Mouse (Mus musculus) left cerebral cortex, adult 11 months (tissue): Measurements from ENCODE around the gene Rab19.
"Not testable (repeated sequence)": the region's sequence is repeated elsewhere in the genome, so short reads cannot be mapped to it uniquely, and the experiment has no call there.

Experiments used
- DNase-seq: peaks from one replicate; pipeline ENCODE4 v3.0.0; 2022; ENCODE audit warnings: low spot score

Gene Rab19

DNA sequence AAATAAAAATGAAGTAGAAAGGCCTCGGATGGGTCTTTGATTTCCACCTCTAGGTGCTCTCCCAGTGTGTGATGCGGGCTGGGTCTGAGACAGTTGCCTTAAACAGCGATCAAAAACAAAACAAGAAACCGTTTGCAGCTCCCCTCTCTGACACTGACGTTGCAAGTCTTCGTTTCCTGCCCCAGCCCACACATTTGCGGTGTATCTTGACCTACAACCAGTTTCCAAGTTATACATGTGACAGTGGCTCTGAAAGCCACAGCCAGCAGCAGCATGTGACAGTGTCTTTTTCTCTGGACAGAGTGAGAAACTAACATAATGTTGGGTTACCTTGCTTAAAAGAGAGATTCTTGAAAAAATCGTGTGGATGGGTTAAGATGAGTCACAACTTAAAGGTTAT is 1.2 kb upstream of the Rab19 start:
- no peak for DNase-seq

DNA sequence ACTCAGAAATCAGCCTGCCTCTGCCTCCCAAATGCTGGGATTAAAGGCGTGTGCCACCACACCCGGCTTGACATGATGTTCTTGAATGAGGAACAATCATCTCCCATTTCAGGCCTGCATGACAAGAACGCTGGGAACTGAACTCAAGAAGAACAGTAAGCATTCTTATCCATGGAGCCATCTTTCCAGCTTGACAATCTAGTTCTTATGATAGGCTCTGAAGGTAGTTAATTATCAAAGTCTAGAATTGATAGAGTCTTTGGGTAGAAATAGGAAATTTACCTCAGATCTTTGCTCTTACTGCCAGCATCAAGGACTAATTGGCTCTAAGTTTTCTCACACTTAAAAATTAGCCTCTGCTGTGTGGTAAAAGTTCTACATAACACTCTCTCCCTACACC is 699 bp upstream of the Rab19 start:
- no peak for DNase-seq

DNA sequence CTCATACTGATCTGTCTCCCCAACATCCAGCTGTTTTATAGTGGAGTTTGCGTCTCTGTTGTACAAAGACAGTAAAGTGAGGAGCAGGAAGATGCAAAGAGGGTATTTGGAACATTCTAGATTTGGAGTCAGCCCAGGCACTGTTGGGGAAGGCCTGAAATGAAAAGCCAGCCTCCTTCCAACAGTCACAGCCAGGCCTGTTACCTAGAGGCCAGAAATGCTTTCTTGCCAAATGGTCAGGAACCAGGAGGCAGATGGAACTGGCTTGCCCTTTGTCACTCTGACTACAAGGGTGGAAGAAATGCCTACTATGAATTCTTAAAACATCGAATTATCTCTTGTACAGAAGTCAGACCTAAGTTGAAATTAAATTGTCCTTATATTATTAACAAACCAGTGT is 9.0 kb downstream of the Rab19 start:
- no peak for DNase-seq

DNA sequence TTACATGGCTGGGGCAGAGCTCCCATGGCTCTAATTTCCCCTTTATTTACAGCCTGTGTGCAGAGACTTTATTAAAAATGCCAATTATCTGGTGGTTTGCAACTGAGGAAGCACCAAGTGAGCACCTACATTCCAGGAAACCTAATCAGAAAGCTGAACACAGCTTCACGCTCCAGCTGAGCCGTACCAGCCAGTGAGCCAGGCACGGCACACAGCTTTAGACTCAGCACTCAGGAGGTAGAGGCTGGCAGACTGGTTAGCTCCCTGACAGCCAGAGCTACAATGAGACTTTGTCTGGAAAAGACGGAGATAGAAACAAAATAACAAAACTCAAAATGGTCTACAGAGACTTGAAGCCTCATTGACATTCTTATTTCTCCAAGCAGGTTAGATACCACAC is 14.5 kb downstream of the Rab19 start:
- no peak for DNase-seq

DNA sequence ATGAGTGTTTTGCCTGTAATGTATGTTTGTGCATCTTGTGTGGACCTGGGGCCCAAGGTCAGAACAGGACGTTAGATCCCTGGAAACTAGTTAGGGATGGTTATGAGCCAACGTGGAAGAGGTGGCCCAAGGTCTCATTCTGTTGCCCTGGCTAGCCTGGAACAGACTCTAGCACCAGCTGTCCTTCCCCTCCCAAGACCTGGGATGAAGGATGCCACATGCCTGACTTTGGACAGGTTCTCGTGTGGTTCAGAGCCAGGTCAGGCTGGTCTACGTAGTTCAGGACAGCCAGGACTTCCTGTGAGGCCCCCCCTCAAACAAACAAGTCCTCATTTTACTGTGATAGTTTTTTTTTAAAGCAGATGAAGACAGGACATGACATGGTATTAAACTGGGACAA is 14.9 kb downstream of the Rab19 start:
- DNase-seq = no peak

DNA sequence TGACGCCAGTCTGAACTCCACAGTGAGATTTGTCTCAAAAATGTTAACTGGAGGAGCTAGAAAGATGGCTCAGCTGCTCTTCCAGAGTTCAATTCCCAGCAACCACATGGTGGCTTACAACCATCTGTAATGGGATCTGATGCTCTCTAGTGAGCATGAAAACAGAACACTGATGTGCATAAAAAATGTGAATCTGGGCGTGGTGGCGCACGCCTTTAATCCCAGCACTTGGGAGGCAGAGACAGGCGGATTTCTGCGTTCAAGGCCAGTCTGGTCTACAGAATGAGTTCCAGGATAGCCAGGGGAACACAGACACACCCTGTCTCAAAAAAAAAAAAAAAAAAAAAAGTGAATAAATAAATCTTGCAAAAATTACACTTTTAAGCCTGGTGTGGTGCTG is 16.1 kb downstream of the Rab19 start:
- DNase-seq = no peak

DNA sequence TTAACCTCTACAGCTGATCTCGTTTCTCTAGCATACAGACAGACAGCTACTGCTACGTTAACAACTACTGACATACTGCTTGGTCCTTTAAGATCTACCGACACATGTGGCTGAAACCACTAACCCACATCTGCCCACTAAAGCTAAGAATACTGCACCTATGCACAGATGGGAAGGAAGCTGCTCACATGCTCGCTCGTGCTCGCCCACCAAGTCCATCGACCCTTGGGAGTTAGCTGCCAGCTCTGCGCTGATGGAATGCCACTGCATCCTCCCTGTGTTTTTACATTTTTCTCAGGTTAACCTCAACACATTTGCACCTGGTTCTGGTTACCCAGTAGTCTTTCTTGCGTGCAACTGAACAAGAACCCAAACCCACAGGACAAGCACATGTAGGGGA is 17.4 kb downstream of the Rab19 start:
- no peak for DNase-seq

DNA sequence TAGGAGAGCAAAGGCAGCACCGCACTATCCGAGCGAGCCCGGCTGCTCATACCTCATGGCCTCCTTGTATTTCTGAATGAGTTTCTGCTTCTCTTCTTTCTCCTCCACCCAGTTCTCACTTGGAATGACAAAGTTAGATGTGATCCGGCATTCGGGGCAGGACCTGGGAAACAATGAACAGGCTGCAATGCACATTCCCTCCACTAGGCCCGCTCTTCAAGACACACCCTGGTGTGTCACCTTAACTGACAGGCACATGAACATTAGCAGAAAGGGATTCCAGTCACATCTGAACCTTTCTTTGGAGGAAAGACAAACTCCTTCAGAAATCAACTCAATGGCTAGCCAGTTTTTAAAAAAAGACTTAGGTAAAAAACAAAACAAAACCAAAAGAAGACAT is 19.4 kb downstream of the Rab19 start:
- DNase-seq = no peak

DNA sequence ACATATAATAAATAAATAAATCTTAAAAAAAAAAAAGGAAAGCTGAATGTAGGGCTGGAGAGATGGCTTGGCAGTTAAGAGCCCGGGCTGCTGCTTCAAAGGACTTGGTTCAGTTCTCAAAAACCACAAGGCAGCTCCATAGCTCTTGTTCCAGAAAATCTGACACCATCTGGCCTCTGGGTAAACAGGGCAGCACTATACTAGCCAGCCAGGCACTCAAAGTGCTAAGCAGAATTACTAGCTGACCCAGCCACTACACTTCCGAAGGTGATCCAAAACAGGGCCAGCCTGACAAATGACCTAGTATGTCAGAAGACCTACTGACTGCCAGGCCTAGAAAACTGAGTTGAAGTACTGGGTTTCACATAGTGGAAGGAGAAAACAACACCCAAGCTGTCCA is 22.2 kb downstream of the Rab19 start:
- no peak for DNase-seq

DNA sequence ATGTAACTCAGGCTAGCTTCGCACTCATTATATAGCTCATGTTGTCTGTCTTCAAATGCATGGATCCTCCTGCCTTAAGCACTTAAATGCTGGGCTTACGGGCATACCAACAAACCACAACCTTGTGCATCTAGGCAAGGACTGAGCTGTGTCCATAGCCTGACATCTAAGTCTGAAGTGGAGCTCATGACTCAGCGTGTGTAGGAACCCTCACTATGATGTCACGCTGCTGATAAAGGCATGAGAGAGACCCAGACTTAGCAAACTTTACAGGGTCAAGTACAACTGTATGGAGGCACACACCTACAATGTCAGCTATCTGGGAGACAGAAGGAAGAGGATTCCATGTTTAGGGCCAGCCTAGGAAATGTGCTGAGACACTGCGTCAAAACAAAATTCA is 25.5 kb downstream of the Rab19 start:
- no peak for DNase-seq

DNA sequence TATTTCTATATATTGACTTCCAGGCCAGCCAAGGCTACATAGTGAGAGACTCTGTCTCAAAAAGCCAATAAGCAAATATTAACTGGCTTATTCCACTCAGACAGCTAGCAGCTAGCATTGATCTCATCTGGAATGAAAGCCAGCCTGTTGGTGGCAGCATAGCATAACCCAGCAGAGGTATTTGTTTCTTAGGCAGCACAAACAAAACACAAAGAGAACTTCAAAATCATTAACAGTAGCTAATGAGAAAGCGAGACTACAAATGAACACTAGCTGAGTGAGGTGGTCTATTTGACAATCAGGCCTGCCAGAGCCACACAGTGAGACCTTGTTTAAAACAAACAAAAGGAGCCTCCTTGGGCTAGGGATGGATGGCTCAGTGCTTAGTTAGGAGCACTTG is 33.1 kb downstream of the Rab19 start:
- no peak for DNase-seq

DNA sequence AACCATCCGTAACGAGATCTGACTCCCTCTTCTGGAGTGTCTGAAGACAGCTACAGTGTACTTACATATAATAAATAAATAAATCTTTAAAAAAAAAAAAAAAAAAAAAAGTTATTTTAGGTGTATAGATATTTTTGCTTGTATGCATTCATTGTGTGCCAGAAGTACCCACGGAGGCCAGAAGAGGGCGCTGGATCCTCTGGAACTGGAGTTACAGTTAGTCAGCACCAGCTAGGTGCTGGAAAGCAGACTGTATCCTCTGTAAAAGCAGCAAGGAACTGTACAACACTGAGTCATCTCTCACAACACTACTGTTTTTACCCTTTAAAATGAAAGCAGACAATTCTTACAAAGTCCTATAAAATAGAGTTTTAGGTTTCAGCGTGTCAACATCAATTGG is 34.8 kb downstream of the Rab19 start:
- peak; percentile 51 for DNase-seq

DNA sequence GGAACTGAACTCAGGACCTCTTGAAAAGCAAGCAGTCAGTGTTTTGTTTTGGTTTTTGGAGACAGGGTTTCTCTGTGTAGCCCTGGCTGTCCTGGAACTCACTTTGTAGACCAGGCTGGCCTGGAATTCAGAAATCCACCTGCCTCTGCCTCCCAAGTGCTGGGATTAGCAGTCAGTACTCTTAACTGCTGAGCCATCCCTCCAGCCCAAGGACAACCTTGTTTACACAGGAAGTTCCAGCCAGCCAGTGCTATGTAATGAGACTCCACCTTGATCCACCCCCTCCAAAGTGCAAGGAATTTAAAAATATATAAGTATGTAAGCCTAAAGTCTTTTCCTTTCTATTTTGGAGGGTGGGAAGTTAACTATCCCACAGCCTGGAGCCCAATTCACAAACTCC is 35.7 kb downstream of the Rab19 start:
- not testable (repeated sequence) for DNase-seq

DNA sequence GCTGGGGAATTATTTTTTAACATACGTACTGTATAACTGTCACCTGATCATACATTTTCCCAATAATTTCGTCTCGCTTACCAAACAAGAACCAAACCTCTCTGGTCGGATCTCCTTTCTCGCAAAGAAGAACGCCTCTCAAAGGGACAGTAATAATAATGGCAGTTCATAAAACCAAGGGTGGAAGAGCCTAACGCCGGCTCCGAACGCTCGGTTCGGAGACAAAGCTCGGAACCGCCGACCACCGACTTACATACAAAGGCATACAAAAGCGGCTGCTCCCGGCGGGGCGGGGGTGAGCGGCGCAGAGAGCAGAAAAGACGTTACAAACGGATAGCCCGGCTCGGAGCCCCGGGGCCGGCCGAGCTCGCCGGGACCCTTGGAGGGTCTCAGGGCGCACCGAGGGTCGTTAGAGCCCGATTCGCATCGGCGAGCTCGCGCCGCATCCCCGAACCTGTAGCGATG is 38.4 kb downstream of the Rab19 start:
- no peak for DNase-seq

DNA sequence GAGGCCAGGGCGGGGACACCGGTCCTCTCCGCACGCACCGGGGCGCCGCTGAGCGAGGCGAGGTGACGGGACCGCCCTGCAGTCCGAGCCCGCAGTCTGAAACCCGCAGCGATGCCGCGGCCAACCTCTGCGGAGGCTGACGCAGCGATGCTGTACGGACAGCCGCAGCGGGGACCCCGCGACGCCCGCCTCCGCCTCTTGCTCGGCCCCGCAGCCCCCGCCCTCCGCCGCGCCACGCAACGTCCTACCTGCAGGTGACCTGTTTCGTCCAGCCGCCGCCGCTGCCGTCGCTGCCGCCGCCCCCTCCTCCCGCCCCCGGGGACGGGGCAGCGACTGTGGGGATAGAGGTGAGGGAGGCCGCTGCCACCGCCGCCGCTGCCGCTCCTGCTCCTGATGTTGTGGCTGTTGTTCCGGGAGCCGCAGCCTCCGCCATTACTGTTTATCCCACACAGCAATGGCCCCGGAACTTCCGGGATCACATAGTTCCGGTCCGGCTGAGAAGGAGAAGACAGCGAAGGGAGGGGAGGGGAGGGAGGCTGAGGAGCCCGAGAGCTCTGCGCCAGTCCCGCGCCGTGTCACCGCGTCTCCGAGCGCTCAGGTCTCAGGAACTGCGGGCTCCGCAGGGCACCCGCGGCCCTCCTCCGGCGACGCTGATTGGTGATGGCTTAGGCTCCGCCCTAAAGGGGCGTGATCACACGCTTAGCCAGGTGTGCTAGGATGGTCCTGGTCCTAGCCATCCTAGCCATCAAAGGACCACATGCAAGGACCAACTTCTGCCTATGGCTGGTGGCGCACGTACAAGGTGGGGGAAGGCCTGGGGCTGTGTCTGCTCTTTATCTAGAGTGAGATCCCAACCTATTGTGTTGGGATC is 39.1 kb downstream of the Rab19 start, which contains the start of gene Mkrn1:
TSS of gene Mkrn1 (minus strand) at position 612 of the 871 bp plus-strand sequence.
- peak; percentile 80 for DNase-seq

DNA sequence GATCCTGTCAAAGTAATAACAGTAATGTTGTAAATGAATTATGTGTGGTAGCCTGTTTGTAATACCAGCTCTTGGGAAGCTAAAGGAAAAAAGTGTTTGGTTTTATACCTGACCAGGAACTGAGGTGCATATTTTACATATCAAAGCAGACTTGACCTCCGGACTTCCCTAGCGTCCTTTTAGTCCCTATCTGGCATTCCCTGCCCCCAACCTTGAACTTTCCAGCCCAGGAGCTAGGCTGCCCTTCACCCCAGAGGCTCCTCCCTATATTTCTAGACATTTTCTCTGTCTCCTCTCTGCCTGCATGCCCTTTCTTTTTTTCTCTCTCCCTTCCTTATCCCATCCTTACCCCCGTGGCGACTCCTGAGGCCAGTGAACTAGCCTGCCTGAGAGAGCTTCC is 39.9 kb downstream of the Rab19 start:
- DNase-seq = no peak

DNA sequence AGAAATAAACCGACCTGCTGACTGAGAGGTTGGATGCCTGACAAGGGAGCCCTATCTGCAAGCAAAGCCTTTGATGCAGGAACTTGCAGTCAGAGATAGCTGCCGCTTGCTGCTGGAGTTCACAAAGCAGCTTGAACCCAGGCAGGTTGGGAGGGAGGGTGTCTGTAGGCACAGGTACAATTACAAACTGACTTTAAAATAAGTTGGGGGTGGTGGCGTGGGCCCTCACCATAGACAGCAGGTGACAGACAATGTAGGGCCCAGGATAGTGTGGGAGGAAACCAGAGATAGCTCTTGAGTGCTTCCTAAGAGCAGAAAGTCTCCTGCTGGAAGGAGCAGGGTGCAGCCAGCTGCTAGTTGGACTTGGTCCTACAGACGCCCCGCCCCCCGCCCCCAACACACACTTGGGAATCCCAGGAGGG is 42.2 kb downstream of the Rab19 start:
- DNase-seq = peak; percentile 33

DNA sequence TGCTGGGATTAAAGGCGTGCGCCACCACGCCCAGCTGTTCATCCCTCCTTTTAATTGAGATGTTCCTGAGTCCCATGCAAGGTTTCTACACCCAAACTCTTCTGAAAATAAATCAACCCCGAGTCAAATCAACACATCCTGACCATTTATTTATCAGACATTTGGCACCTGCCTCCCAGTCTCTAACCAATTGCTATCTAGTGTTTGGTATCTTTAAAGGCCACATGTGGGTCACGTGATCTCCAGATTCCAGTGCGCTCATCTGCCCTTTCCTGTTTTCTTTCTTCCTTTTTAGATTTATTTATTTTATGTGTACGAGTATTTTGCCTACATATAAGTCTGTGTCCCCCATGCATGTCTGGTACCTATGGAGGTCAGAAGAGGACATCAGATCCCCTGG is 42.7 kb downstream of the Rab19 start:
- no peak for DNase-seq

DNA sequence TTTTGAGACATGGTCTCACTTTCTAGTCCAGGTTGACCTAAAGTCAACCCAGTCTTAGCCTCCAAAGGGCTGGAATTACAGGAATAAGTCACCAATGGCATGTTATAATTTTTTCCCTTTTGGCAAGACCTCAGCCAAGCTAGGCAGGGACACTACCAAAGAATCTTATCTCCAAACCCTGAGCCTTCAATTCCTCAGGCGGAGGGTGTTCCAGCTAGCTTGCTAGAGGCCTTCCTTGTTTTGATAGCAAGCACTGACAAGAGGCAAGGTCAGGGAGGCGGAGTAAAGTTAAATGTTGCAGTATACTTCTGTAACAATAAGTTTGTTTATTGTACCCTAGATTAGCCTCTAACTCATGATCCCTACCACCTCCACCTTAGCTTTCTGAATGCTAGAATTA is 44.2 kb downstream of the Rab19 start:
- DNase-seq = no peak

DNA sequence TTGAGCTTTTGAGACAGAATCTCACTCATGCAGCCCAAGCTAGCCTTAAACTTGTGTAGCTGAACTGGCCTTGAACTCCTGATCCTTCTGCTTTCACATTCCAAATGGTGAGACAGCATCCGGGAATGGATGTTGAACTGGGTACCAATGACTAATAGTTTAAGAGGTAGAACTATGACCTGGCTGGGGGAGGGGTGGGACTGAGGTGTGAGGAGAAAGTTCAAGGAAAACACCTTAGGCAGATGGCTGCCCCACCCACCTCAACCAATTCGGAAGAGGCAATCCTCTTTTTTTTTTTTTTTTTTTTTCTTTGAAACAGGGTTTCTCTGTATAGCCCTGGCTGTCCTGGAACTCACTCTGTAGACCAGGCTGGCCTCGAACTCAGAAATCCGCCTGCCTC is 45.8 kb downstream of the Rab19 start:
- no peak for DNase-seq

DNA sequence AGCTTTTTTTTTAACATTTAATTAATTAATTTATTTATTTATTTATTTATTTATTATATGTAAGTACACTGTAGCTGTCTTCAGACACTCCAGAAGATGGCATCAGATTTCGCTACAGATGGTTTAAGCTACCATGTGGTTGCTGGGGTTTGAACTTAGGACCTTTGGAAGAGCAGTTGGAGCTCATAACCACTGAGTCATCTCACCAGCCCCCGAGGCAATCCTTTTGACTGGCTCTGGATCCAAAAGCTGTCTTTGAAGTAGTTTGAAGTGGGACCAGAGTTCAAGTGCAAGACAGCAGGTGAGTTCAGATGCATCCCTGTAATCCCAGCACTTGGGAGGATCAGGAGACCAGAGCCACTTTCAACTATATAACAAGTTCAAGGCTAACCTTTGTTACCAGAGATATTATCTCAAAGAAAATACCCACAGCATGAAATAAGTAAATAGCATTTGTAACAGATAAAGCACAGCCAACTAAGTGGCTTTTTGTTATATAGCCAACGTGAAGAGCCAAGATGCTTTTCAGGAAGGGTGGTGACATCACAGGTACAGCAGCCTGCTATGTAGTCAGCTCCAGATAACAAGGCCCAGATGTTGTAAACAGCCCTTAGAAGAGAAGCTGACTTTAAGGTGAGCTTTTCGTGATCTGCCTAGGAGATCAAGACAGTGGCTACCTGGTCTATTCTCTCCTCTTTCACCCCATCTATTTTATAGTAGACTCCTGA is 46.5 kb downstream of the Rab19 start:
- DNase-seq = no peak

DNA sequence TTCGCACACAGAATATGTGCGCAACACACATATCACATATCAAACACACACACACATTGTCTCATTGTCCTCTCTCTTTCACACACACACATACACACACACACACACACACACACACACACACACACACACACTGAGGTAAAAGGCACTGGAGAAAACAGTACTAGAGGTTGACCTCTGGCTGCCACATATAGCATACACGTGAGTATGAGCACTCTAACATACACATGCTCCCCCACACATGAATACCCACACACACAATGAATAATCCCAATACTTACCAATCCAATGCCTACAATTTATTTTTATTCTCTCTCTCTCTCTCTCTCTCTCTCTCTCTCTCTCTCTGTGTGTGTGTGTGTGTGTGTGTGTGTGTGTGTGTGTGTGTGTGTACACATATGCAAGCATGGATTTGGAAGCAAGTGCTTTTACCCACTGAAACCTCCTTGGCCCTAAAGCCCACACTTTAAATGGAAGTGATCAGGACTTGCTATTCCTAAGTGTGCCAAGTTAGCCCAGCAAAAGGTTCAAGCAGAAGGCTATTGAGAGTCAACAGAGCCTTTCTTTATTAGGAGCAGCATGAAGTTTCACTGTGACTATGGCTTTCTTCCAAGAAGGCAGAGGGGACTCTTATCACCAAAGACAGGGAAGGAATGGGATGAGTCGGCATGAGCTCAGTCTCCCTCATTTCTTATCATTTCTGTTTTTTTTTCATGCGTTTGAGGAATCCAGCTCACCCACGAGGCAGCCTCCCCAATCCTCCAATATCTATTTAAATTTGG is 48.2 kb downstream of the Rab19 start:
- DNase-seq = no peak

DNA sequence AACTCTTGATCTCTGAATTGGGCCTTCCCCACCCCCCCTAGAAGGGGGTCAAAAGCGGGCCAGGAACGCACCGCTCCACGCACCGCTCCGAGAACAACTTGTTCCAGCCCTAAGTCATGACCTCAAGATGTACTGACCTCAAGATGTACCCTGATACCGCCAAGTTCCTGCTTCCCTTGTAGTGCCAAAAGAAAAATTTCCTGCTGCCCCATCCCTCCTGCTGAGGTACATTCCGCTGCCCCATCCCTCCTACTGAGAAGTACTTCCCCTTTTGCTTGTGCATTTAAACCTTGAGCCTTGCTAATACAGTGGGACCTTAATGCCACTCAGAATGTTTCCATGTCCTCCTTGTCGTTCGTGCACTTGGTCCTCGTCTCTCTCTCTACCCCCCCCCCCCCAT is 49.7 kb downstream of the Rab19 start:
- no peak for DNase-seq
